Mouse (Mus musculus): ENCODE measurements at regions not wholly inside any gene's neighbourhood (a gene's known extent, or its start where the extent isn't known, plus 50 kb on each side); places are given as distances from the start of the nearest gene placed in this dataset.

DNA sequence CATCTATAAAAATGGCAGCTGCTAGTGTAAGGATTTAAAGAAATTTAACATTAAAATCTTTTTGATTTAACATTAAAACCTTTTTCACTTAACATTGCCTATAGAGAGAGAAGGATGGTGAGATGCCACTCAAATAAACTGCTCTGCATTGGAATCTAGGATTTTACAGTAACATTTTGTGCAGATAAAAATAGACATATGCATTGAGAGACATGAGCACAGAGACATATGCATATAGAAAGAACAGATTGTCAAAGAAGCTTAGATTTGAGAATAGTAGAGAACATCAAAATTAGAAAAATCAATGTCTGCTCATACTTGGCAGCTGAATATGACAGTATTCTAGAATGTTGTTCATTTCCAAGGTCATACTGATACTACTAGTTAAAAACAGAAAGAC lies 220.2 kb downstream of the Arap2 start:
- DNase-seq: no peak

DNA sequence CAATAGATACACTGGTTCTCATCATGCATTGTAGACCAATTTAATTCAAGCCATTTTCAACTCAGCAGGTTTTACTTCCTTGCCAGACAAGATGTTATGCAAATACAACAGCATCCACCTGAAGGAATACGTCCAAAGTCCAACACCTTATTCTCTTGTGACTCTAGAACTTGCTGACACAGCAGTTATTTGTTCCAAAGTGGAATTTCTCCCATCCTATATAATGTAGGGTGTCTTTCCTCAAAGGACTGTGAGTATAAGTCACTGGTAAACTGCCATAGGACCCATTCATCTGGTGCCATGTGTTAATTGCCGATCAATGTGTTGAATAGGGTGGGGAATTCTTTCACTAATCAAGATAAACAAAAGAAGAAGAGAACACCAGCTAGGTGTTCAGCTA lies 226.7 kb downstream of the Arap2 start:
- no peak for DNase-seq

DNA sequence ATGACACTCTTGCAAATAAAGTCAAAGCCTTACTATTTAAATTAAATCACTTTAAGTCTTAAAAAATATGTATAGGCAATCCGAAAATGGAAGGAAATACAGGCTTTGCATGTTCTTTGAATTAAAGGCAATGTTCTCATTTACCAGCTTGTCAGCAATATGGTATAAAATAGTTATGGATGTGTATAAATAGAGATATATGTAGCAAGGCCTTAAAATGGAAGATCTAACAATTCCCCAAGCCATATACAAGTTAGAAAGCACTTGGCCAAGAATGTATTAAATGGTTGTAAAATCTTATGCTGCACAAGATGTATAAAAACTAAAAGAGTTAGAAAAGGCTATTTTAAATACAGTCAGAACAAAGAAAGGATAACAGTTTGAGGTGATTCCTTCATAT lies 254.1 kb downstream of the Arap2 start:
- no peak for DNase-seq

DNA sequence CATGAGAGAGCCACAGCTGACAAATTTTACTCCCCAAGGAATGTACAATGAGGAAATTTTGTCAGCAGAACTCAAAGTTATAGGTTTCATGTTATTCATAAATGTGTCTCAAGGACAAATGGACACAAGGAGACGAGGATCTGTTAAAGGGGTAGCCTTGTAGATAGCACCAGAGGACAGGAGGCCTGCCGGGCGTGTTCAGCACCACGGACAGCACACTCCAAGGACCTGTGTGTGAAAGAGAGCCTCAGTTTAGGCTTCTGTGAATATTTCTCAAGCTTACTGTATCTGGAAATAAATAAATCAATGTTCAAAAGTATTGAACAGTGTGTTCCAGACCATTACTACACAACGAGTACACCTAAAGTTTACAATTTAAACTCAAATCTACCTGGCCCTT lies 282.4 kb downstream of the Arap2 start:
- peak; percentile 38 for DNase-seq

DNA sequence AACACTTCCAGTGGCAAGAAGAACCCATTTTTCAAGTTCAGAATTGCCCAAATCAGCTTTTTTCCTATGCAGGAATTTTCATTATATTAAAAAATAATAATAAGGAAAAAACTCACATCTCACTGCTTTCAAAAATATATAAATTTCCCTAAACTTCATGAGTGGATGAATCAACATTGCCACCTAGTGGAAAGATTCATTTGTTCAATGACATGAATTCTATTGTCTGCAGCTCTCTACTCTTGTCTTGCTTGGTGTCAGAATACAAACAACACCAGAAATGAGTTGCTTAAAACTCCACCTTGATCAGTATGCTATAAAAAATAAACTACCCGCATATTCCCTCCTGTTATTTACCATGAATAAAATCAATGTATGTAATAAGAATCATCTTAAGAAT lies 285.0 kb downstream of the Arap2 start:
- no peak for DNase-seq

DNA sequence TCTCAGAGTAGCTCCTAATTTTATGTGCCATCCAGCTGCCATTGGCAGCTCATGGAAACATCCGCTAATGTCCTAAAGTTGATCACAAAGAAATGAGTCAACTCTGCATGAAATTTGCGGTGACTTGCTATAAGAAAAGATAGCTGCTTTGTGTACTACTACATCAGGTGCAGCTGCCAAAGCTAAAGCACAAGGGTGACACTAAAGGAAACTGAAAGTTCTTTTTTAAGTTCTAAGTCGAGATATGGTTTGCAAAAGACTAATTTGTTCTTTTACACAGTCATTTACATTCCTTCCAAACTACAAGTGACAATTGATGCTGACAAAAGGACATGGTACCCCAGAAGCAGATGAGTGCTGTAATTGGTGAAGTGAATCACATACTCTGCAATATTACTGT lies 292.5 kb downstream of the Arap2 start:
- DNase-seq: no peak

DNA sequence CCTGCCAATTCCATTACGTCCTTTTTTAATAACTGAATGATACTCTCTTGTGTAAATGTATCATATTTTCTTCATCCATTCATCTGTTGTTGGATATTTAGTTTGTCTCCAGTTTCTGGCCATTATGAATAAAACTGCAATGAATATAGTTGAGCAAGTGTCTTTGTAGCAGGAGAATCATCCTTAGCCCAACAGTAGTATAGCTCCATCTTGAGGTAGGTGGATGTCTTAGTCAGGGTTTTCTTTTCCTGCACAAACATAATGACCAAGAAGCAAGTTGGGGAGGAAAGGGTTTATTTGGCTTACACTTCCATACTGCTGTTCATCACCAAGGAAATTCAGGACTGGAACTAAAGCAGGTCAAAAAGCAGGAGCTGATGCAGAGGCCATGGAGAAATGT lies 299.2 kb downstream of the Arap2 start:
- no peak for DNase-seq

DNA sequence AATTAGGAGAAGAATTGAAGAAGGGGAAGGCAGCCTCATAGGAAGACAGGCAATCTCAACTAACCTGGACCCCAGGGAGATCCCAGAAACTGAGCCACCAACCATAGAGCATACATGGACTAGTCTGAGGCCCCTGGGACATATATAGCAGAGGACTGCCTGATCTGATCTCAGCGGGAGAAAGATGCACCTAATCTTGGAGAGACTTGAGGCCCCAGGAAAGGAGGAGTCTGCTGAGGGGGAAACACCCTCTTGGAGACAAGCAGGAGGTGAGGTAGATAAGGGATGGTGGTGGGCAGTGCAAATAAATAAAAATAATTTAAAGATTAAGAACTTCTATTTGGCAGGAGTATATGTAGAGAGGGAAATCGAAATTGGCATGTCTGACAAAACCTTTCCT lies 303.4 kb downstream of the Arap2 start:
- DNase-seq: no peak

Measured in liver (tissue).